Mouse (Mus musculus) midbrain, postnatal 0 days (tissue): ENCODE results near the gene Krt18. TPM values are rescaled to one million over a fixed set of nuclear protein-coding genes. Genes with fewer than 3 reads are reported as not detected.

Experiments
- ATAC-seq: fragments of 200-750 bp; cut with Nextera tagmentation; 2 replicates; pipeline ENCODE4 v1.8.0; 2017; ENCODE audit warnings: moderate number of reproducible peaks, mild to moderate bottlenecking, moderate TSS enrichment, moderate library complexity; ENCODE audit not compliant: low FRiP score
- DNase-seq: peaks from one replicate; pipeline ENCODE4 v3.0.0-alpha.2; 2015; ENCODE audit warnings: low spot score
- H3K27ac ChIP-seq: fragments of 300-500 bp; sonication (generic); 2 replicates; pipeline ENCODE4 v1.5.1; 2014; ENCODE audit warnings: low read depth, mild to moderate bottlenecking, low read length, mixed read lengths
- H3K27me3 ChIP-seq: fragments of 300-500 bp; sonication (generic); 2 replicates; pipeline ENCODE4 v1.6.1; 2014; ENCODE audit warnings: low read length, control low read depth, mixed read lengths; ENCODE audit not compliant: insufficient read depth
- H3K36me3 ChIP-seq: fragments of 300-500 bp; sonication (generic); 2 replicates; pipeline ENCODE4 v1.6.1; 2014; ENCODE audit warnings: low read length, control low read depth, mixed read lengths; ENCODE audit not compliant: insufficient read depth
- H3K4me1 ChIP-seq: fragments of 300-500 bp; sonication (generic); 2 replicates; pipeline ENCODE4 v1.6.1; 2014; ENCODE audit warnings: mild to moderate bottlenecking, control low read depth, antibody characterized with exemption, low read length, mixed read lengths; ENCODE audit not compliant: insufficient read depth
- H3K4me2 ChIP-seq: fragments of 300-500 bp; sonication (generic); 2 replicates; pipeline ENCODE4 v1.6.1; 2014; ENCODE audit warnings: low read depth, mild to moderate bottlenecking, low read length, mixed read lengths; ENCODE audit not compliant: poor library complexity, severe bottlenecking
- H3K4me3 ChIP-seq: fragments of 300-500 bp; sonication (generic); 2 replicates; pipeline ENCODE4 v1.5.1; 2014; ENCODE audit warnings: low read depth, mild to moderate bottlenecking, low read length, moderate library complexity
- H3K9ac ChIP-seq: fragments of 300-500 bp; sonication (generic); replicated peaks from 2 replicates; pipeline ENCODE4 v1.6.1; 2014; ENCODE audit warnings: mild to moderate bottlenecking, low read length, moderate library complexity, mixed read lengths; ENCODE audit not compliant: poor library complexity, severe bottlenecking
- H3K9me3 ChIP-seq: fragments of 300-500 bp; sonication (generic); 2 replicates; pipeline ENCODE4 v1.6.1; 2016; ENCODE audit warnings: low read length, control low read depth
- CTCF ChIP-seq: IDR thresholded peaks from 2 replicates; pipeline ENCODE4 v1.5.1; 2016; ENCODE audit warnings: antibody characterized with exemption, mild to moderate bottlenecking
- WGBS: fragments of 180-500 bp; shearing (Covaris S2); extraction: QIAGEN DNeasy Blood & Tissue Kit; methylation state at CpG from one replicate; pipeline ENCODE4 v1.1.7; 2014; 5-methylcytosine and 5-hydroxymethylcytosine counted together
- polyA plus RNA-seq: library from polyadenylated mRNA; unstranded; fragments of >200 nt; fragmentation: Nextera tagmentation; extraction: Ambion mirVana; gene quantifications from 2 replicates; pipeline ENCODE4 v1.2.1, GENCODE M21; 2015
- total RNA-seq: library from RNA; depleted of rRNA; stranded (reverse); fragments of >200 nt; gene quantifications from 2 replicates; pipeline ENCODE4 v1.2.3, GENCODE M21; 2014

Krt18 gene
- total and polyA plus RNA-seq, 2 experiments from 2014 or later, result 1.7 to 1.8 TPM

DNA sequence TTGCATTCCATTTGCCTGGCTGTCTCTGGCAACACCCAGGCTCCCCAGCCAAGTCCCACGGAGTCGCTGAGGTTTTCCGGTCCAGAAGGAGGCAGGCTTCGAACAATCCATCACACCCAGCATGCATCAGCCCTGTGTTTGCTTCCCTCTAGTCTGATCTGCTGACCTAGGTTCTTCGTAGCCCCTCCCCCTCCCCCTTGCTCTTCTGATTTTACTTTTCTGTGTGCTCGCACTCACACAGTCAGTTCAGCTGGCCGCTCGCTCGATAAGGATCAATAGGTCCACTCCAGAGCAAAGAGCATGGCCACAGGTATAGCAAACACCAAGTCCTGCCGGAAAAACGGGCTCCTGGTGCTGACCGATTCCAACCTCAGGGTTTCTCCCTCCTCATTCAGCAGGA, 1.6 kb upstream of the Krt18 start:
- H3K4me1 ChIP-seq, result peaks cover 5% of the 10 kb centered on the region; the same call in 1 of the 2 replicates
- H3K9ac ChIP-seq, result no peak overlapping the region
- H3K4me2 ChIP-seq, result no peak overlapping the region
- no peak; the same call in 1 of the 2 replicates for TF ChIP-seq CTCF
- 12% methylated on average over 12 of the region's 12 CpGs for WGBS
- H3K27me3 ChIP-seq, result peaks cover 27% of the 10 kb centered on the region
- no peak overlapping the region for H3K4me3 ChIP-seq
- DNase-seq, result peak; percentile 20
- no peaks in the 10 kb centered on the region for H3K36me3 ChIP-seq
- no peaks in the 10 kb centered on the region for H3K9me3 ChIP-seq
- H3K27ac ChIP-seq, result no peak overlapping the region
- ATAC-seq, result no peak

DNA sequence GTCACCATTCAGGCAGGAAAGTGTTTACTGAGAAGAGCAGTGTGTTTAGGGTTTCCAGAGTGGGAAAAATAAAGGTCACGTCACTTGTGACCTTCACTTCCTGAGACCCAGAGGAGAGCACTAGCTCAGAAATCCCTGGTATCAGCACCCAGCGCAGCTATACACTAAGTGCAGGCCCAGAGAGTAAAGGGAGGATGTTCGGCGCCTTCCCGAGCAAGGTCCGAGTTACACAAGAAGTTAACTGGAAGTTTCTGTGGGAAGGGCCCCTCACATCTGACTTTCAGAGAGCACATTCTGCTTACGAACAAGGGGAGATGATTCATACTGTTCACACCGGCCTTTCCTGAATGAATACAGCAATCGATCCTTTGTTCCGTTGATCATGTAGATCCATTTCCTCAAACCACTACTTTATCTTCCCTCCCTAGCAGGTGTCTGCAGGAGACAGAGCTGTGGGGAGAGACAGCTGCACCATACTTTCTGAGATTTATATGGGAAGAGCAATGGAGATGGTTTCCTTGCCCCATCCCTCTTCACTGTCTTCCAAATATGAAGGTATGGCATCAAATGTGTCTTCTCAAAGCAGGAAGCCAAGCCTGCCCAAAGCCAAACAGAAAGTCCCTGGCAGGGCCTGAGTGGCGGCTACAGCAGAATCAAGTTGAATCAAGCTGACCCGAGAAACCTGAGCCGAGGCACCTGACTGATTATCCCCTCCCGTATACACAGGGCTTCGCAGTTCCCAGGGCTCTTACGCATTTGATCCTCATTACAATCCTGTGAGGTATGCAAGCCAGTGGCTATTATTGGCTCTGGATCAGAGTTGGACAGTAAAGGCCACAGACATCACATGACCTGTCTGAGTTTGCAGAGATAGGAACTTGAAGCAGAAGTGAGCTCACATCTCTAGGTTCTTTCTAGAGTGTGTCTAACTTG, 6.4 kb downstream of the Krt18 start:
- ATAC-seq (no peak), DNase-seq (no peak)
- no peaks in the 10 kb centered on the region for H3K9me3 ChIP-seq
- WGBS, result 68% methylated on average over 16 of the region's 16 CpGs
- H3K9ac ChIP-seq, result no peak overlapping the region
- no peaks in the 10 kb centered on the region for H3K36me3 ChIP-seq
- H3K4me3 ChIP-seq, result no peak overlapping the region
- H3K27ac ChIP-seq, result no peak overlapping the region
- no peaks in the 10 kb centered on the region for H3K4me1 ChIP-seq
- H3K4me2 ChIP-seq, result no peak overlapping the region
- H3K27me3 ChIP-seq, result no peaks in the 10 kb centered on the region
- no peak for TF ChIP-seq CTCF

DNA sequence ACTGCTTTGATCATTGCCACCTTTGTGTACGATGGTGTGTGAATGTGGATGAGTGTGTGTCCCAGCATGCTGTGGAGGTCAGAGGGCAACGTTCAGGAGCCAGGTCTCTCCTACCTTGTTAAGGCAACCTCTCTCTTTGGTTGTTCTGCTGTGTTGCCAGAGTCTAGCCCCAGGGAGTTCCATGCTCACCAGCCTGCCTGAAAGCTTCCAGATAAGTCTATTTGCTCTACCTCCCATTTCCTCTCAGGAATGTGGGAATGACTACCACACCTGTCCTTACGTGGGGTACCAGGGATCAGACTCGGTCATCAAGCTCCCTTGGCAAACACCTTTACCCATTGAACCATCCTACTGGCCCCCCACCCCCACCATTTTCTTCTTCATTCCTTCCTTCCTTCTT, 12.3 kb downstream of the Krt18 start:
- Histone ChIP-seq H3K27ac (no peak overlapping the region), H3K9ac (no peak overlapping the region), H3K27me3 (no peaks in the 10 kb centered on the region), H3K36me3 (no peaks in the 10 kb centered on the region), H3K4me2 (no peak overlapping the region), H3K4me3 (no peak overlapping the region), H3K4me1 (no peaks in the 10 kb centered on the region), H3K9me3 (no peaks in the 10 kb centered on the region)
- no peak for ATAC-seq
- TF ChIP-seq CTCF, result no peak
- 81% methylated on average over 4 of the region's 4 CpGs for WGBS
- no peak for DNase-seq

DNA sequence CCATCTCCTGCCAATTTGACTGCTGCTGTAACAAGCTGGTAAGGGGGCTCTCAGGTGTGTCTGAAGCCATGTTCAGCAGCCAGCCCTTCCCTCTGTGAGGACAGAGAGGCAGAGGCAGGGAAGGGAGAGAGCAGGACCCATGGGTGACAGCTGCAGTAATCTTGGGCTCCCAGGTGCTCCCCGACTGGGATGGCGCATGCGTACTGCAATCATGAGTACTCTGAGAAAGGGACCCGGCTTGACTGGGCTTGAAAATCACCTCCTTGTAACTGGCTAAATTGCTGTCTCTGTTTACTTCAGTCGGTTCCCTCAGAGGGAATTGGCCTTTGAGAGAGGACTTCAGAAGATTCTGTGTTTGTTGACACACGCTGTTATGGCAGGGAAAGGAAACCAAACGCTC, 14.0 kb downstream of the Krt18 start:
- H3K4me1 ChIP-seq, result no peaks in the 10 kb centered on the region
- H3K27me3 ChIP-seq, result no peaks in the 10 kb centered on the region
- no peak for TF ChIP-seq CTCF
- DNase-seq (no peak), ATAC-seq (no peak)
- no peak overlapping the region for H3K4me3 ChIP-seq
- WGBS, result 77% methylated on average over 7 of the region's 7 CpGs
- no peaks in the 10 kb centered on the region for H3K9me3 ChIP-seq
- H3K9ac ChIP-seq, result no peak overlapping the region
- H3K4me2 ChIP-seq, result no peak overlapping the region
- no peak overlapping the region for H3K27ac ChIP-seq
- H3K36me3 ChIP-seq, result no peaks in the 10 kb centered on the region

DNA sequence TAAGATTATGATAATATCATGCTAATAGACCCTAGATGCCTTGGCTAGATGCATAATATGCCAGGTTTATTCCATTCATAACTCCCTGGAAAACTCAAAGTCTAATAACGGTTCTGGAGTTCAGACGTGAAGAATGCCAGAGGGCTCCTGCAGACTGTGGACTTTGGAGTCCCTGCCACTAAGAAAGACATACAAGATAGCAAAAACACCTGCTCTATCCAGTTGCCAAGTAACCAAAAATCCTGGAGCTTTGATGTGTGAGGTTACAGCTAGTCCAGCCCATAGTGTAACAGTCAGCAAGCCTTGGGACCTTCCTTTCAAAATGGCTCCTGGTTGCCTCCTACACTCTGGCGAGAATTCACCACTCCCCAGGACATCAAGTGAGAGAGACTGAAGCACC, 16.8 kb downstream of the Krt18 start:
- Histone ChIP-seq H3K36me3 (no peaks in the 10 kb centered on the region), H3K4me2 (no peak overlapping the region), H3K27ac (no peak overlapping the region), H3K27me3 (no peaks in the 10 kb centered on the region), H3K4me1 (no peaks in the 10 kb centered on the region), H3K9ac (no peak overlapping the region), H3K4me3 (no peak overlapping the region), H3K9me3 (no peaks in the 10 kb centered on the region)
- DNase-seq (no peak), ATAC-seq (no peak)
- WGBS, result 61% methylated on average over 3 of the region's 3 CpGs
- TF ChIP-seq CTCF, result no peak

DNA sequence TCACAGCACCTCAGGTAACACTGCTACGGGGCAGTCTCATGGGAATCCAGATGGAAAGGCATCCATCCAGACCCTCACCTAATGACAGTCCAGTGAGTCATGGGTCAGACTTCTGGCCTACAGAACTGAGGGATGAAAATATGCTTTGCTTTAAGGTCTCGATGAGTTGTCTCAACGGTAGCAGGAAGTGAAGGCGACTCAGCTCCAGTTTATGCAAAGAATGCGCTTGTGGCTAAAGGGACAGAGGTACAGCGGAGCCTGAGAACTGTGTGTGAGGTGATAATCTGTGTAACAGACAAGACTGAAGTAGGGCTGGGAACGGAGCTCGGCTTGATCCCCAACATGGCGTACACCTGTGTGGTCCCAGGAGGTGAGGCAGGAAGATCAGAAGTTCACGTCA, 17.7 kb downstream of the Krt18 start:
- Histone ChIP-seq H3K4me1 (no peaks in the 10 kb centered on the region), H3K4me3 (no peak overlapping the region), H3K9ac (no peak overlapping the region), H3K27ac (no peak overlapping the region), H3K36me3 (no peaks in the 10 kb centered on the region), H3K4me2 (no peak overlapping the region), H3K9me3 (no peaks in the 10 kb centered on the region), H3K27me3 (no peaks in the 10 kb centered on the region)
- no peak for DNase-seq
- no peak for TF ChIP-seq CTCF
- ATAC-seq, result no peak
- WGBS, result 93% methylated on average over 10 of the region's 10 CpGs
